Mouse (Mus musculus): ENCODE data around the gene Adamts6.

GRCm38 (mm10) chr13:104482426-104483089 is 194.9 kb downstream of the Adamts6 start:
- TF ChIP-seq POLR2A (IDR thresholded peaks at IDR 0.05; ENCODE audit: borderline replicate concordance, extremely low read depth, insufficient read depth, insufficient read length, poor library complexity, severe bottlenecking) (no peak), CTCF (IDR thresholded peaks at IDR 0.05; ENCODE audit: borderline replicate concordance, extremely low read depth, insufficient read depth, insufficient read length) (no peak)

All from brain, embryonic 14.5 days (tissue).